Mouse (Mus musculus) lung, embryonic 15.5 days (tissue): ENCODE data around the gene Mpped2. TPM values are rescaled to one million over a fixed set of nuclear protein-coding genes. Genes with fewer than 3 reads are reported as not detected.
A peak's percentile ranks its signal among the peaks of the same experiment; 100 is the strongest.

ENCODE experiments used
- ATAC-seq: fragments of 200-750 bp; cut with Nextera tagmentation; 2 replicates; pipeline ENCODE4 v1.8.0; 2017; ENCODE audit warnings: moderate number of reproducible peaks, borderline replicate concordance; ENCODE audit not compliant: low FRiP score, low TSS enrichment; ENCODE audit errors: extremely low read depth
- H3K27ac ChIP-seq: fragments of 300-500 bp; sonication (generic); 2 replicates; pipeline ENCODE4 v1.5.1; 2015; ENCODE audit warnings: moderate library complexity, mild to moderate bottlenecking, inconsistent platforms
- H3K27me3 ChIP-seq: fragments of 300-500 bp; sonication (generic); 2 replicates; pipeline ENCODE4 v1.6.1; 2015; ENCODE audit warnings: inconsistent platforms
- H3K36me3 ChIP-seq: fragments of 300-500 bp; sonication (generic); 2 replicates; pipeline ENCODE4 v1.6.1; 2015; ENCODE audit warnings: inconsistent platforms
- H3K4me1 ChIP-seq: fragments of 300-500 bp; sonication (generic); 2 replicates; pipeline ENCODE4 v1.6.1; 2015; ENCODE audit warnings: inconsistent platforms
- H3K4me2 ChIP-seq: fragments of 300-500 bp; sonication (generic); 2 replicates; pipeline ENCODE4 v1.6.1; 2015; ENCODE audit warnings: inconsistent platforms, mild to moderate bottlenecking, moderate library complexity
- H3K4me3 ChIP-seq: fragments of 300-500 bp; sonication (generic); 2 replicates; pipeline ENCODE4 v1.5.1; 2015; ENCODE audit warnings: mild to moderate bottlenecking, inconsistent platforms
- H3K9ac ChIP-seq: fragments of 300-500 bp; sonication (generic); 2 replicates; pipeline ENCODE4 v1.6.1; 2015; ENCODE audit warnings: inconsistent platforms
- H3K9me3 ChIP-seq: fragments of 300-500 bp; sonication (generic); 2 replicates; pipeline ENCODE4 v1.6.1; 2016; ENCODE audit warnings: inconsistent platforms
- WGBS: fragments of 180-500 bp; shearing (Covaris S2); methylation state at CpG from one replicate; pipeline ENCODE4 v1.1.7; 2015; 5-methylcytosine and 5-hydroxymethylcytosine counted together
- polyA plus RNA-seq: library from polyadenylated mRNA; unstranded; fragments of >200 nt; fragmentation: Nextera tagmentation; extraction: Ambion mirVana; gene quantifications from 2 replicates; pipeline ENCODE4 v1.2.1, GENCODE M21; 2015

Mpped2 gene
- polyA plus RNA-seq, 1 experiment from 2014 or later: 27.2 TPM

DNA sequence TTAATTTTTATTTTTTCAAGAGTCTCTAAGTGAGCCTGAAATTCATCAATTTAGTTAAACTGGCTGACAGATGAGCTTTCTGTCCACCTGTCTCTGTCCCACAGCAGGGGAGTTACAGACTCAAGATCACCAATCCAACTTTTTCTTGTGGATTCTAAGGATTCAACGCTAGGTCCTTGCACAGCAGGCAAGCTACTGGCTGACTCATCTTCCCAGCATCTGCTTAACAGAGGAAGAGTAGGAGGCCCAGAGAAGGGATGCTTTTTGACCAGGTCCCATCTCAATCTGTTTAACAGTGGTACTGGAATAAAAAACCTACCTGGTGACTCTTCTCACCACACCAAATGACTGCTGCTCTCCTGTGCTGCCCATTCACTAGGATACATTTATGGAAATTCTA, 133.0 kb downstream of the Mpped2 start:
- no peak overlapping the region for H3K4me3 ChIP-seq
- H3K36me3 ChIP-seq: no peaks in the 10 kb centered on the region
- ATAC-seq: no peak
- no peak overlapping the region for H3K4me2 ChIP-seq
- H3K27ac ChIP-seq: no peak overlapping the region
- H3K9me3 ChIP-seq: no peaks in the 10 kb centered on the region
- no peaks in the 10 kb centered on the region for H3K27me3 ChIP-seq
- no peak overlapping the region for H3K9ac ChIP-seq
- H3K4me1 ChIP-seq: peaks cover 21% of the 10 kb centered on the region
- 85% methylated on average over 1 of the region's 1 CpGs for WGBS

- H3K27me3 ChIP-seq: no peaks in the 10 kb centered on the region
- H3K4me3 ChIP-seq: no peak overlapping the region
- WGBS: 93% methylated on average over 4 of the region's 4 CpGs
- no peak for ATAC-seq
- no peak overlapping the region for H3K9ac ChIP-seq
- H3K4me2 ChIP-seq: no peak overlapping the region
- no peaks in the 10 kb centered on the region for H3K9me3 ChIP-seq
- H3K27ac ChIP-seq: no peak overlapping the region
- H3K36me3 ChIP-seq: no peaks in the 10 kb centered on the region
- H3K4me1 ChIP-seq: peaks cover 18% of the 10 kb centered on the region
These were observed 133.7 kb downstream of the Mpped2 start for GRCm38 (mm10) chr2:106826806-106827205.

DNA sequence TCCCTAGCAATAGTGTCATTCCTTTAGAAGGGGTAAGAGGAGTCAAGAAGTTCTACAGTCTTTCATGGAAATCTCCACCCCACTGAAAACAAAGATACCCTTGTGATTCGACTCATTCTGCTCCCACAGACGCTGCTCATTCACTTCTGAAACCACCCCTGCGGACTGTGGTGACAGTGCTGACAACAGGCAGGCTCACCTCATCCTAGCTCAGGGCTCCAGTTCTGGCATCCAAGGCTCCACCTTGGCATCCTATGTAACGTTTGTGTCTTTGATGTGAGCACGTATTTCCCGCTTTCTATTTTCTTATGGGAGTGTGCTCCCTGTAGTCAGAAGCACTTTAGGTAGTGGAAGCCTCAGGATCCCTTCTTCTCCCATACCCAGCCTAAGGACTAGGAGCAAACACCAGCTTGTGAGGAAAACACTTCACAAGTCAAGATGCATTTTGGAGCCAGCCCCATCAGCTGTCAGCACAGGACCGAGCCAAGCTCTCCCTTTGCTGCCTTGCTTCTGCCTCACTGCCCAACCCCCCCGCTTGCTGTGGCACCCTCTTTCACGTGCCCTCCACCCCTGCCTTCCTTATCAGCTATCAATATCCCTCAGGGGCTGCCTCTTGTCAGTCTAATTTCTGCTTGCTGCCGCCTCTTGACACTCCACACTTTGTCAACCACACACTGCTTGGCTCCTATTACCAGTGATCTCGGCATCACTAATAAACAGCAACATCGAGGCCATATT, 135.7 kb downstream of the Mpped2 start:
- no peaks in the 10 kb centered on the region for H3K36me3 ChIP-seq
- no peak overlapping the region for H3K27ac ChIP-seq
- no peaks in the 10 kb centered on the region for H3K9me3 ChIP-seq
- no peaks in the 10 kb centered on the region for H3K27me3 ChIP-seq
- H3K4me2 ChIP-seq: no peak overlapping the region; the same call in 1 of the 2 replicates
- 40% methylated on average over 12 of the region's 12 CpGs for WGBS
- H3K9ac ChIP-seq: no peak overlapping the region
- H3K4me1 ChIP-seq: peaks cover 13% of the 10 kb centered on the region
- no peak for ATAC-seq
- no peak overlapping the region for H3K4me3 ChIP-seq

GRCm38 (mm10) chr2:106829420-106829819, 136.4 kb downstream of the Mpped2 start:
- no peak overlapping the region for H3K27ac ChIP-seq
- 36% methylated on average over 4 of the region's 4 CpGs for WGBS
- peaks cover 13% of the 10 kb centered on the region for H3K4me1 ChIP-seq
- H3K4me3 ChIP-seq: no peak overlapping the region
- no peaks in the 10 kb centered on the region for H3K9me3 ChIP-seq
- no peaks in the 10 kb centered on the region for H3K27me3 ChIP-seq
- no peak overlapping the region; the same call in 1 of the 2 replicates for H3K4me2 ChIP-seq
- H3K36me3 ChIP-seq: no peaks in the 10 kb centered on the region
- ATAC-seq: peak; percentile 39; the same call in 1 of the 2 replicates
- no peak overlapping the region for H3K9ac ChIP-seq

- Histone ChIP-seq H3K4me2 (no peak overlapping the region), H3K4me3 (no peak overlapping the region), H3K4me1 (peaks cover 13% of the 10 kb centered on the region), H3K9ac (no peak overlapping the region), H3K27ac (no peak overlapping the region), H3K27me3 (no peaks in the 10 kb centered on the region), H3K9me3 (no peaks in the 10 kb centered on the region), H3K36me3 (no peaks in the 10 kb centered on the region)
- 58% methylated on average over 2 of the region's 2 CpGs for WGBS
- ATAC-seq: no peak
These were observed 139.5 kb downstream of the Mpped2 start for GRCm38 (mm10) chr2:106832577-106832976.

DNA sequence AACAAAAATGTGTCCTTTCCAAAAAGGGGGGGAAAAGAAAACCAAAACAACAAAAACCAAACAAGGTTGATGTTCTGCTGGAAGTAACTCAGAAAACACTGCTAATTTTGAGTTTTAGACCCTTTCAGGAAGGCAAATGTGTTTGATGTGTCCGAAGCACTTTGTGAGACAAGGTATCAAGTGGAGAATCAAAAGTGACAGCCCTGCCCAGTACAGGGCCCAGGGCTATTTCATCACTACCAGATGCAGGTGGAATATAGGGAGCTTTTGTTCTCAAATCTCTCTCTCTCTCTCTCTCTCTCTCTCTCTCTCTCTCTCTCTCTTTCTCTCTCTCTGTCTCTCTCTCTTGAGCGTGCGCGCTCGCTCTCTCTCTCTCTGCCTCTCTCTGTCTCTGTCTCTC, 140.1 kb downstream of the Mpped2 start:
- WGBS: 86% methylated on average over 5 of the region's 5 CpGs

DNA sequence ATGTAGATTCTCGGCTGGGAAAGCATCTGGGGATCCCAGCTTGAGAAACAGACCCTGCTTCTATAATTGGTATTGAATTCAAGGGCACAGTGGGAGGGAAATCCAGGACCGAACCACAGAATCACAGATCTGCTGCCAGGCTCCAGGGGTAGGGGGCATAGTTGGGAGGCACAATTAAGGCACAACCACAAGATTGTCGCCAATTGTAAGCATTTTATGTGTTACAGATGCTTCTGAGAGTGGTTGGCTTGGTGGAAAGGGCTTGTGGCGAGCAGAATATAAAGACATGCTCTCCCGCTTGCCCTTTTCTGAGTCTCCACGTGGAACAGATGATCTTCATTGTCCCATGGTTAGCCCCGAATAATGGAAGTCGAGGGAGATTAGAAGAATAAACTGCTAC, 142.3 kb downstream of the Mpped2 start:
- no peak overlapping the region for H3K4me3 ChIP-seq
- 81% methylated on average over 8 of the region's 8 CpGs for WGBS
- H3K9me3 ChIP-seq: no peaks in the 10 kb centered on the region
- H3K4me1 ChIP-seq: 0 out of 2 replicates have a peak, but pooled peaks cover 6% of the 10 kb centered on the region
- no peaks in the 10 kb centered on the region for H3K36me3 ChIP-seq
- H3K4me2 ChIP-seq: no peak overlapping the region
- ATAC-seq: no peak
- no peak overlapping the region for H3K9ac ChIP-seq
- H3K27me3 ChIP-seq: no peaks in the 10 kb centered on the region
- H3K27ac ChIP-seq: no peak overlapping the region

More for the DNA sequence above, 140.1 kb downstream of the Mpped2 start:
- no peak overlapping the region for H3K4me3 ChIP-seq
- H3K4me1 ChIP-seq: peaks cover 13% of the 10 kb centered on the region
- no peak overlapping the region for H3K9ac ChIP-seq
- ATAC-seq: no peak
- H3K27ac ChIP-seq: no peak overlapping the region
- no peaks in the 10 kb centered on the region for H3K27me3 ChIP-seq
- no peaks in the 10 kb centered on the region for H3K9me3 ChIP-seq
- no peak overlapping the region for H3K4me2 ChIP-seq
- no peaks in the 10 kb centered on the region for H3K36me3 ChIP-seq

- ATAC-seq: no peak
- Histone ChIP-seq H3K36me3 (no peaks in the 10 kb centered on the region), H3K4me2 (no peak overlapping the region), H3K9ac (no peak overlapping the region), H3K4me1 (0 out of 2 replicates have a peak, but pooled peaks cover 6% of the 10 kb centered on the region), H3K27ac (no peak overlapping the region), H3K9me3 (no peaks in the 10 kb centered on the region), H3K27me3 (no peaks in the 10 kb centered on the region), H3K4me3 (no peak overlapping the region)
- WGBS: 62% methylated on average over 4 of the region's 4 CpGs
These were observed 144.2 kb downstream of the Mpped2 start for GRCm38 (mm10) chr2:106837241-106837640.

DNA sequence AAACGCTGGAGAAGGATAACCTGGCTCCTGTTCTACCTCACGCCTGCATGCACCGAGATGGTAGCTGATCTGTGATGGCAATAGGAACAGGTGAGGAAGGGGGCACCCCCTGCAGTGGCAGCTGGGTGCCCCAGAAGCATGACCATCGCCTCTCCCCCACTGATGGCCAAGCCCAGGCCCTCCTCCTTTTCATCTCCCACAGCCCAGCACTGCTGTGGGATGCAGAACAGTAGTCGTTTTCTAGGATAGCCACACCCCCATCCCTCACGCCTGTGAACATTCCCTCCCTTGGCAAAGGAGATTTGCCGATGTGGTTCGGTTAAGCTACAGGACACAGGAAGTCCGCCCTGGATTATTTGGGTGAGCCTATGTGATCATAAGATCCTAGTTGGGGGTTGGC, 151.1 kb downstream of the Mpped2 start:
- ATAC-seq: no peak; the same call in 1 of the 2 replicates
- H3K4me2 ChIP-seq: peak overlapping the region; percentile 34

DNA sequence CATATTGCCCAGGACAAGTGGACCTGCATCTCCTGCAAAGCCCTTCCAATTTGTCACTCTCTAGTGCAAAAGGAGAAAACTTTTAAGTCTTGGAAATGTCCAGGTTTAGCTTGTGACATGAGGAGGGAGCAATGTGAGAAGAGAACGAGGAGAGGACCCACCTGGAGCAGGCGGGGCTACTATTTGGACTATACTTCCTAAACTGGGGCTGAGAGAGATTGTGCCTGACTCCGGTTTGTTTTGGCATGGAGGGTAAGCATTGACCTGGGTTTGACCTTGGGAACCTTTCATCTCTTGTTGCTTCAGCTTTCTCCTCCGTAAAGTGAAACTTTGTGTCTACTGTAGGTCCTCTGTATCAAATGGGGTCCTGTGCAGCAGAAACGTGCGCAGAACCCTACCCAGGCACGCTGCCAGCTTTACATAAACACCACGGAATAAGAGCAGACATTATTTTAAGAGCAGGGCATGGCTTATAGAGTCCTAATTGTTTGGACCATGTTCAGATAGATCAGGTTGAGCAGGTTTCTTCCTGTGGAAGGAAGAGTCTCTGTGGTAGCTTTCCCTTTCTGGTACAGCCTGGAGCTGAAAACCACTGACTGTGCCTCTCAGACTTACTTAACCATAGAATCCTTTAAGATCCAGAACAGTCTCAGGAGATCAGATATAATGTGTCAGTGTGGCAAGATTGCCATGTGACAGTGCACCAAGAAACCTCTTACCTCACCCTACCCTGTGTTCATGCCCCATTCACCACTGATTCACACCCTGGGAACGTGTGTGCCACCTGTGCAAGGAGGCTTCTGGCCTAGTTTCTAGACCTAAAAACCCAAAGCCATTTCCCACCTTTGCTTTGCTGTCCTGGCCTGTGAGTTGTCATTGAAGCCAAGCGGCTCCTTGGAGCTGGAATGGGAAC, 152.0 kb downstream of the Mpped2 start:
- peak overlapping the region; percentile 70 for H3K27ac ChIP-seq
- no peak overlapping the region for H3K9ac ChIP-seq
- no peaks in the 10 kb centered on the region for H3K27me3 ChIP-seq
- H3K9me3 ChIP-seq: no peaks in the 10 kb centered on the region
- WGBS: 20% methylated on average over 10 of the region's 10 CpGs
- H3K36me3 ChIP-seq: no peaks in the 10 kb centered on the region
- peak overlapping the region; percentile 34 for H3K4me2 ChIP-seq
- H3K4me1 ChIP-seq: peaks cover 23% of the 10 kb centered on the region
- H3K4me3 ChIP-seq: no peak overlapping the region
- ATAC-seq: peak; percentile 82

More for the DNA sequence above, 151.1 kb downstream of the Mpped2 start:
- Histone ChIP-seq H3K36me3 (no peaks in the 10 kb centered on the region), H3K27ac (peak overlapping the region; percentile 70), H3K4me1 (peaks cover 29% of the 10 kb centered on the region), H3K27me3 (no peaks in the 10 kb centered on the region), H3K9ac (no peak overlapping the region), H3K9me3 (no peaks in the 10 kb centered on the region), H3K4me3 (no peak overlapping the region)
- WGBS: 50% methylated on average over 9 of the region's 9 CpGs

GRCm38 (mm10) chr2:106846511-106846910, 153.4 kb downstream of the Mpped2 start:
- WGBS: 57% methylated on average over 4 of the region's 4 CpGs
- no peak for ATAC-seq

GRCm38 (mm10) chr2:106849389-106849788, 156.3 kb downstream of the Mpped2 start:
- Histone ChIP-seq H3K4me1 (peaks cover 23% of the 10 kb centered on the region), H3K9ac (no peak overlapping the region), H3K27me3 (no peaks in the 10 kb centered on the region), H3K4me3 (no peak overlapping the region), H3K36me3 (no peaks in the 10 kb centered on the region), H3K9me3 (no peaks in the 10 kb centered on the region), H3K27ac (no peak overlapping the region), H3K4me2 (no peak overlapping the region)
- 70% methylated on average over 9 of the region's 9 CpGs for WGBS
- no peak for ATAC-seq

More at GRCm38 (mm10) chr2:106846511-106846910, 153.4 kb downstream of the Mpped2 start:
- Histone ChIP-seq H3K9me3 (no peaks in the 10 kb centered on the region), H3K27me3 (no peaks in the 10 kb centered on the region), H3K9ac (no peak overlapping the region), H3K36me3 (no peaks in the 10 kb centered on the region), H3K27ac (no peak overlapping the region), H3K4me1 (peaks cover 28% of the 10 kb centered on the region), H3K4me3 (no peak overlapping the region), H3K4me2 (no peak overlapping the region)
